In genomic region chr14:59736861-59737700, GRCm38 (mm10) we compare ENCODE assay signal across 12 mouse cellular contexts.
DNase-seq lines count a peak whose midpoint lies in the region; ATAC-seq lines count a peak whose summit lies in the region.
"Had no signal": no experiment of that assay in that cellular context is flagged by ENCODE, and none has a peak within 500 bp of the region (broad histone marks: within the 10 kb centered on the region; RNA-seq: fewer than 3 reads in every experiment).

No protein-coding gene starts in this region.

- peak; percentile 36 for DNase-seq in layer of hippocampus, adult 11-12 months (ENCODE audit: low spot score)
- no peak for DNase-seq in layer of hippocampus, adult 9-10 months (ENCODE audit: low spot score)
- DNase-seq in gastrocnemius, postnatal 25 days, result no peak
- no peak for DNase-seq in heart, adult 9 months (ENCODE audit: low spot score in 2 of 2)
- DNase-seq: adrenal gland, postnatal 36 days; heart, postnatal 4 days; spleen, adult 18-20 months had no signal

- no peak overlapping the region for H3K4me3 ChIP-seq in embryonic facial prominence, embryonic 12.5 days
- no peak overlapping the region for H3K4me3 ChIP-seq in hindbrain, embryonic 16.5 days (ENCODE audit: low read length)
- no peak overlapping the region for H3K4me3 ChIP-seq in neural tube, embryonic 14.5 days (ENCODE audit: low read depth, low read length)
- H3K4me3 ChIP-seq in intestine, embryonic 15.5 days (replicated peaks), result no peak overlapping the region
- H3K4me3 ChIP-seq: megakaryocyte, embryonic 14.5 days had no signal

- no peaks in the 10 kb centered on the region for H3K9me3 ChIP-seq in embryonic facial prominence, embryonic 12.5 days
- H3K9me3 ChIP-seq in hindbrain, embryonic 16.5 days (ENCODE audit: control insufficient read depth, low read length), result no peaks in the 10 kb centered on the region
- no peaks in the 10 kb centered on the region for H3K9me3 ChIP-seq in neural tube, embryonic 14.5 days (ENCODE audit: control insufficient read depth, low read length)
- H3K9me3 ChIP-seq in intestine, embryonic 15.5 days, result no peaks in the 10 kb centered on the region
- H3K9me3 ChIP-seq: megakaryocyte, embryonic 14.5 days had no signal

- no peak overlapping the region for H3K9ac ChIP-seq in embryonic facial prominence, embryonic 12.5 days
- H3K9ac ChIP-seq in hindbrain, embryonic 16.5 days (ENCODE audit: low read depth, low read length), result no peak overlapping the region
- H3K9ac ChIP-seq in neural tube, embryonic 14.5 days (replicated peaks; ENCODE audit: low read depth, low read length), result no peak overlapping the region
- H3K9ac ChIP-seq in intestine, embryonic 15.5 days, result no peak overlapping the region

- H3K27me3 ChIP-seq in embryonic facial prominence, embryonic 12.5 days, result no peaks in the 10 kb centered on the region
- no peaks in the 10 kb centered on the region; the same call in none of the 2 replicates for H3K27me3 ChIP-seq in hindbrain, embryonic 16.5 days (replicated peaks; ENCODE audit: control insufficient read depth, insufficient read depth, low read length)
- H3K27me3 ChIP-seq in neural tube, embryonic 14.5 days (ENCODE audit: control insufficient read depth, insufficient read depth, low read length), result peaks cover 15% of the 10 kb centered on the region; the same call in 1 of the 2 replicates
- H3K27me3 ChIP-seq in intestine, embryonic 15.5 days (replicated peaks), result no peaks in the 10 kb centered on the region
- H3K27me3 ChIP-seq: megakaryocyte, embryonic 14.5 days had no signal

- H3K4me1 ChIP-seq in embryonic facial prominence, embryonic 12.5 days, result peaks cover 8% of the 10 kb centered on the region; the same call in 1 of the 2 replicates
- peaks cover 5% of the 10 kb centered on the region for H3K4me1 ChIP-seq in hindbrain, embryonic 16.5 days (ENCODE audit: control insufficient read depth, insufficient read depth, low read depth, low read length)
- H3K4me1 ChIP-seq in neural tube, embryonic 14.5 days (ENCODE audit: control insufficient read depth, insufficient read depth, low read length), result peaks cover 14% of the 10 kb centered on the region; the same call in 1 of the 2 replicates
- no peaks in the 10 kb centered on the region for H3K4me1 ChIP-seq in intestine, embryonic 15.5 days (replicated peaks)
- H3K4me1 ChIP-seq: megakaryocyte, embryonic 14.5 days had no signal

- H3K27ac ChIP-seq in embryonic facial prominence, embryonic 12.5 days, result no peak overlapping the region
- 0 out of 2 replicates have a peak overlapping the region, but pooled peaks have one; percentile 32 for H3K27ac ChIP-seq in hindbrain, embryonic 16.5 days (ENCODE audit: low read depth, low read length)
- H3K27ac ChIP-seq in neural tube, embryonic 14.5 days (ENCODE audit: low read depth, low read length), result no peak overlapping the region
- H3K27ac ChIP-seq in intestine, embryonic 15.5 days, result no peak overlapping the region

- 35% methylated on average over 9 of the region's 9 CpGs for WGBS in embryonic facial prominence, embryonic 12.5 days
- WGBS in hindbrain, embryonic 16.5 days, result 20% methylated on average over 9 of the region's 9 CpGs
- 13% methylated on average over 9 of the region's 9 CpGs for WGBS in neural tube, embryonic 14.5 days
- WGBS in intestine, embryonic 15.5 days, result 81% methylated on average over 9 of the region's 9 CpGs

- no peaks in the 10 kb centered on the region for H3K36me3 ChIP-seq in embryonic facial prominence, embryonic 12.5 days
- H3K36me3 ChIP-seq in hindbrain, embryonic 16.5 days (ENCODE audit: control insufficient read depth, insufficient read depth, low read length), result no peaks in the 10 kb centered on the region
- no peaks in the 10 kb centered on the region for H3K36me3 ChIP-seq in neural tube, embryonic 14.5 days (ENCODE audit: control insufficient read depth, insufficient read depth, low read length)
- H3K36me3 ChIP-seq in intestine, embryonic 15.5 days, result no peaks in the 10 kb centered on the region

- no peak overlapping the region for H3K4me2 ChIP-seq in embryonic facial prominence, embryonic 12.5 days (replicated peaks)
- H3K4me2 ChIP-seq in hindbrain, embryonic 16.5 days (ENCODE audit: low read length), result no peak overlapping the region
- no peak overlapping the region for H3K4me2 ChIP-seq in neural tube, embryonic 14.5 days (ENCODE audit: low read depth, low read length)
- H3K4me2 ChIP-seq in intestine, embryonic 15.5 days (replicated peaks), result no peak overlapping the region

- peak; percentile 49 for ATAC-seq in embryonic facial prominence, embryonic 12.5 days (ENCODE audit: insufficient number of reproducible peaks, insufficient read depth, low FRiP score, low TSS enrichment)
- peak; percentile 87 for ATAC-seq in hindbrain, embryonic 16.5 days
- peak; percentile 87 for ATAC-seq in neural tube, embryonic 14.5 days (ENCODE audit: low read depth)
- no peak for ATAC-seq in intestine, embryonic 15.5 days
